Mouse (Mus musculus): ENCODE results near the gene Gm10100. TPM values are rescaled to one million over a fixed set of nuclear protein-coding genes. Genes with fewer than 3 reads are reported as not detected.
"Not testable (repeated sequence)": the region's sequence is repeated elsewhere in the genome, so short reads cannot be mapped to it uniquely, and the experiment has no call there.

The Gm10100 gene
- total and polyA plus RNA-seq, 3 experiments: not detected

DNA sequence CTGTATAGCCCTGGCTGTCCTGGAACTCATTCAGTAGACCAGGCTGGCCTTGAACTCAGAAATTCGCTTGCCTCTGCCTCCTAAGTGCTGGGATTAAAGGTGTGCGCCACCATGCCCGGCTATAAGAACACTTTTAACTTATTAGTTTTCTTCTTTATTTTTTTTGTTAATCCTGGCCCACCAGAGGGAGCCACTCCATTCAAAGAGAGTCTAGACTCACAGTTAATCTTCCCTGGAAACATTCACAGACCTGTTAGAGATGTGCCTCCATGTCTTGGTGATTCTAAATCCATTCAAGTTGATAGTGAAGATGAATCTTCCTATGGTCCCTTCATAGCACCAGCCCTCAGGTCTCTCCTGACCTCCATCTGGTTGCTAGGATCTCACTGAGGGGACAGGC is 16.5 kb upstream of the Gm10100 start:
- Histone ChIP-seq H3K27ac (ENCODE audit: control insufficient read depth, low read depth, low read length) (no peak overlapping the region), H3K27me3 (ENCODE audit: control insufficient read depth in 1 of 2, insufficient read depth in 2 of 2, low read length in 2 of 2) (no peaks in the 10 kb centered on the region), H3K4me1 (ENCODE audit: control insufficient read depth in 1 of 2, insufficient read depth in 2 of 2, low read length in 2 of 2) (peaks cover 0 to 5% of the 10 kb centered on the region in 2 experiments; a peak in 1 of 4 replicates), H3K9ac (ENCODE audit: control insufficient read depth, low read depth, low read length, poor library complexity, severe bottlenecking) (no peak overlapping the region), H3K9me3 (replicated peaks; ENCODE audit: insufficient read depth, low read length) (no peaks in the 10 kb centered on the region), H3K79me2 (ENCODE audit: control insufficient read depth, insufficient read depth, low read length, poor library complexity) (no peaks in the 10 kb centered on the region), H3K4me3 (ENCODE audit: control insufficient read depth in 1 of 2, insufficient read depth in 1 of 2, low read depth in 2 of 2, low read length in 2 of 2) (no peak overlapping the region), H3K36me3 (ENCODE audit: control insufficient read depth in 1 of 2, insufficient read depth in 2 of 2, low read length in 2 of 2) (peaks cover 0 to 2% of the 10 kb centered on the region in 2 experiments; a peak in 1 of 4 replicates)
- TF ChIP-seq SMC3 (IDR thresholded peaks at IDR 0.05; ENCODE audit: low read depth, low read length) (peak; percentile 24), MAFK (IDR thresholded peaks at IDR 0.05; ENCODE audit: borderline replicate concordance, low read depth, low read length) (no peak), CTCF (IDR thresholded peaks at IDR 0.05 in 2 of 3, conservative IDR thresholded peaks at IDR 0.05 in 1 of 3; ENCODE audit: control insufficient read depth in 1 of 3, insufficient read depth in 1 of 3, low read depth in 2 of 3, low read length in 3 of 3, poor library complexity in 1 of 3, severe bottlenecking in 1 of 3) (peak in 1 of 3 experiments; percentile 22; a peak in 1 of 6 replicates), USF2 (IDR thresholded peaks at IDR 0.05; ENCODE audit: borderline replicate concordance in 1 of 2, insufficient read depth in 1 of 2, low read depth in 1 of 2, low read length in 2 of 2) (no peak), BHLHE40 (IDR thresholded peaks at IDR 0.05; ENCODE audit: borderline replicate concordance, low read depth, low read length) (no peak)
- no peak for DNase-seq (ENCODE audit: low read depth, low spot score)

DNA sequence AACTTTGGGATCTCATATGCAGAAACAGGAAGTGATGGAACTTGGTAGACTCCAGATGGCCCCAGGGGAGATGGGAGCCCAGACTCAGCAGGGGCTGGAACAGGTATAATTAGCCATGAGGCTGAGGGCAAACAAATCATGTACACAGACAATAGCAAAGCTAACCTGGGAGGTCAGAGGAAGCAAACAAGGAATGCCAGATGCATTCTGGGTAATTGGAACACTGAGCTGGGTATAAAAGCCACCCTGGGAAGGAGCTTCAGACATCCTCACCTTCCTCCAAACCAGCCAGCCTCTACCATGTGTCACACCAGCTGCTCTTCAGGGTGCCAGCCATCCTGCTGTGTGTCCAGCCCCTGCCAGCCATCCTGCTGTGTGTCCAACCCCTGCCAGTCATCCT is 15.1 kb upstream of the Gm10100 start, which contains the start of gene Gm10024:
Gm10024 (plus strand) TSS at position 301 of the 400 bp plus-strand sequence.
- DNase-seq (ENCODE audit: low read depth, low spot score); H3K79me2 ChIP-seq (ENCODE audit: control insufficient read depth, insufficient read depth, low read length, poor library complexity); H3K27me3 ChIP-seq (ENCODE audit: control insufficient read depth in 1 of 2, insufficient read depth in 2 of 2, low read length in 2 of 2); H3K4me1 ChIP-seq (ENCODE audit: control insufficient read depth in 1 of 2, insufficient read depth in 2 of 2, low read length in 2 of 2); H3K27ac ChIP-seq (ENCODE audit: control insufficient read depth, low read depth, low read length); H3K4me3 ChIP-seq (ENCODE audit: control insufficient read depth in 1 of 2, insufficient read depth in 1 of 2, low read depth in 2 of 2, low read length in 2 of 2); H3K9ac ChIP-seq (ENCODE audit: control insufficient read depth, low read depth, low read length, poor library complexity, severe bottlenecking); H3K36me3 ChIP-seq (ENCODE audit: control insufficient read depth in 1 of 2, insufficient read depth in 2 of 2, low read length in 2 of 2); H3K9me3 ChIP-seq (replicated peaks; ENCODE audit: insufficient read depth, low read length): not testable (repeated sequence)

DNA sequence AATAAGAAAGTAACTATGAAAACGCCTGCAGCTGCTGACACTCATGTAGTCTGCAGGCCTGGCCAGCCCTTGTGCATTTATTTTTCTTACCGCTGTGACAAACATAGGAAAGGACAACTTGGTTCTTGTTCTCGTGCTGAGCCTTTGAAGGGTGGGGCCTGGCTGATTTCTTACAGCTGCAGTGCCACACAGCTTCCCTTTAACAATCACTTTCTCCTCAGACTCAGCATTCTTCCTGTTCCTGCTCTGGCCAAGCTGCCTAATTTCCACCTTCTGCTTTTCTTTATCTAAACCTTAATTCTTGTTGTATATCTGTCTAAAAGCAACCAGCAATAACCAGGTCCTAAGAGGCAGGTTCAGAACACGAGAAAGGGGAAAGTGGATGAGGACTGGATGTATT is 12.6 kb upstream of the Gm10100 start:
- Histone ChIP-seq H3K27me3 (ENCODE audit: control insufficient read depth in 1 of 2, insufficient read depth in 2 of 2, low read length in 2 of 2) (peaks cover 0 to 2% of the 10 kb centered on the region in 2 experiments; a peak in 1 of 4 replicates), H3K36me3 (ENCODE audit: control insufficient read depth in 1 of 2, insufficient read depth in 2 of 2, low read length in 2 of 2) (peaks cover 0 to 2% of the 10 kb centered on the region in 2 experiments; a peak in 1 of 4 replicates), H3K79me2 (ENCODE audit: control insufficient read depth, insufficient read depth, low read length, poor library complexity) (no peaks in the 10 kb centered on the region), H3K9ac (ENCODE audit: control insufficient read depth, low read depth, low read length, poor library complexity, severe bottlenecking) (no peak overlapping the region), H3K4me1 (ENCODE audit: control insufficient read depth in 1 of 2, insufficient read depth in 2 of 2, low read length in 2 of 2) (peaks cover 0 to 5% of the 10 kb centered on the region in 2 experiments; a peak in 1 of 4 replicates), H3K27ac (ENCODE audit: control insufficient read depth, low read depth, low read length) (no peak overlapping the region), H3K9me3 (replicated peaks; ENCODE audit: insufficient read depth, low read length) (no peaks in the 10 kb centered on the region), H3K4me3 (ENCODE audit: control insufficient read depth in 1 of 2, insufficient read depth in 1 of 2, low read depth in 2 of 2, low read length in 2 of 2) (no peak overlapping the region)
- 0 out of 2 replicates have a peak, but pooled peaks have one; percentile 23 for TF ChIP-seq GATA1 (IDR thresholded peaks at IDR 0.05; ENCODE audit: low read depth, low read length)
- no peak for TF ChIP-seq CTCF (IDR thresholded peaks at IDR 0.05 in 2 of 3, conservative IDR thresholded peaks at IDR 0.05 in 1 of 3; ENCODE audit: control insufficient read depth in 1 of 3, insufficient read depth in 1 of 3, low read depth in 2 of 3, low read length in 3 of 3, poor library complexity in 1 of 3, severe bottlenecking in 1 of 3)
- peak; percentile 67 for DNase-seq (ENCODE audit: low read depth, low spot score)

DNA sequence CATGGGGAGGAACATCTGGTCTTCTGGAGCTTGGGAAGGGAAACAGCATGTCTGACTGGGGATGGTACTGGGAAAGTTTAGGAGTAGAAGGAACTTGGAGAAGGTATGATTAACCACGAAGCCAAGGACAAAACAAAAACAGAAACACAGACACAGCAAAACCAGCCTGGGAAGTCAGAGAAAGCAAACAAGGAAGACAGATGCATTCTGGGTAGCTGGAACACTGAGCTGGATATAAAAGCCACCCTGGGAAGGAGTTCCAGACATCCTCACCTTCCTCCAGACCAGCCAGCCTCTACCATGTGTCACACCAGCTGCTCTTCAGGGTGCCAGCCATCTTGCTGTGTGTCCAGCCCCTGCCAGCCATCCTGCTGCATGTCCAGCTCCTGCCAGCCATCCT is 10.8 kb upstream of the Gm10100 start, which contains the start of gene Gm10142:
Gm10142 (plus strand) TSS at position 301 of the 400 bp plus-strand sequence.
- Histone ChIP-seq H3K36me3 (ENCODE audit: control insufficient read depth in 1 of 2, insufficient read depth in 2 of 2, low read length in 2 of 2) (peaks cover 0 to 2% of the 10 kb centered on the region in 2 experiments; a peak in 1 of 4 replicates), H3K9ac (ENCODE audit: control insufficient read depth, low read depth, low read length, poor library complexity, severe bottlenecking) (no peak within 1 kb of the TSS), H3K9me3 (replicated peaks; ENCODE audit: insufficient read depth, low read length) (no peaks in the 10 kb centered on the region), H3K27me3 (ENCODE audit: control insufficient read depth in 1 of 2, insufficient read depth in 2 of 2, low read length in 2 of 2) (peaks cover 0 to 5% of the 10 kb centered on the region in 2 experiments; a peak in 2 of 4 replicates), H3K79me2 (ENCODE audit: control insufficient read depth, insufficient read depth, low read length, poor library complexity) (no peaks in the 10 kb centered on the region), H3K27ac (ENCODE audit: control insufficient read depth, low read depth, low read length) (no peak within 1 kb of the TSS), H3K4me1 (ENCODE audit: control insufficient read depth in 1 of 2, insufficient read depth in 2 of 2, low read length in 2 of 2) (peaks cover 0 to 5% of the 10 kb centered on the region in 2 experiments; a peak in 1 of 4 replicates), H3K4me3 (ENCODE audit: control insufficient read depth in 1 of 2, insufficient read depth in 1 of 2, low read depth in 2 of 2, low read length in 2 of 2) (no peak within 1 kb of the TSS)
- no peak for DNase-seq (ENCODE audit: low read depth, low spot score)
- TF ChIP-seq USF1 (IDR thresholded peaks at IDR 0.05; ENCODE audit: low read depth, low read length) (no peak), CTCF (IDR thresholded peaks at IDR 0.05 in 2 of 3, conservative IDR thresholded peaks at IDR 0.05 in 1 of 3; ENCODE audit: control insufficient read depth in 1 of 3, insufficient read depth in 1 of 3, low read depth in 2 of 3, low read length in 3 of 3, poor library complexity in 1 of 3, severe bottlenecking in 1 of 3) (no peak), ZMIZ1 (IDR thresholded peaks at IDR 0.05; ENCODE audit: low read depth, low read length) (no peak), SMC3 (IDR thresholded peaks at IDR 0.05; ENCODE audit: low read depth, low read length) (no peak)

DNA sequence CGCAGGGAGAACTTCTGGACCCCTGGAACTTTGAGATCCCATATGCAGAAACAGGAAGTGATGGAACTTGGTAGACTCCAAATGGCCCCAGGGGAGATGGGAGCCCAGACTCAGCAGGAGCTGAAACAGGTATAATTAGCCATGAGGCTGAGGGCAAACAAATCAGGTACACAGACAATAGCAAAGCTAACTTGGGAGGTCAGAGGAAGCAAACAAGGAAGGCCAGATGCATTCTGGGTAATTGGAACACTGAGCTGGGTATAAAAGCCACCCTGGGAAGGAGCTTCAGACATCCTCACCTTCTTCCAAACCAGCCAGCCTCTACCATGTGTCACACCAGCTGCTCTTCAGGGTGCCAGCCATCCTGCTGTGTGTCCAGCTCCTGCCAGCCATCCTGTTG is 6.0 kb upstream of the Gm10100 start, which contains the start of gene Krtap12-1:
Krtap12-1 (plus strand) TSS at position 301 of the 400 bp plus-strand sequence.
- not testable (repeated sequence) for H3K4me1 ChIP-seq (ENCODE audit: control insufficient read depth in 1 of 2, insufficient read depth in 2 of 2, low read length in 2 of 2); H3K36me3 ChIP-seq (ENCODE audit: control insufficient read depth in 1 of 2, insufficient read depth in 2 of 2, low read length in 2 of 2); H3K9ac ChIP-seq (ENCODE audit: control insufficient read depth, low read depth, low read length, poor library complexity, severe bottlenecking); H3K27me3 ChIP-seq (ENCODE audit: control insufficient read depth in 1 of 2, insufficient read depth in 2 of 2, low read length in 2 of 2); H3K4me3 ChIP-seq (ENCODE audit: control insufficient read depth in 1 of 2, insufficient read depth in 1 of 2, low read depth in 2 of 2, low read length in 2 of 2); H3K27ac ChIP-seq (ENCODE audit: control insufficient read depth, low read depth, low read length); H3K9me3 ChIP-seq (replicated peaks; ENCODE audit: insufficient read depth, low read length); H3K79me2 ChIP-seq (ENCODE audit: control insufficient read depth, insufficient read depth, low read length, poor library complexity); DNase-seq (ENCODE audit: low read depth, low spot score)

All from MEL (cell line).